Mouse (Mus musculus) left cerebral cortex, postnatal 36 days (tissue): ENCODE measurements at regions not wholly inside any gene's neighbourhood (a gene's known extent, or its start where the extent isn't known, plus 50 kb on each side); places are given as distances from the start of the nearest gene placed in this dataset.

ENCODE experiments used
- DNase-seq, 2 experiments: peaks; one replicate each; pipeline ENCODE4 v3.0.0; 2021 to 2022; ENCODE audit warnings: low spot score in 2 of 2, mixed read lengths in 1 of 2
- intact Hi-C: fragments of 180-260 bp; cut with DNase I; formaldehyde crosslinking; loops from one replicate; pipeline ENCODE4 v1.15.1; 2025

GRCm38 (mm10) chr7:138647636-138648035 is 198.2 kb upstream of the Ppp2r2d start:
- DNase-seq = no peak
- intact Hi-C loops = no loop called here

GRCm38 (mm10) chr7:138640492-138641165 is 205.2 kb upstream of the Ppp2r2d start:
- intact Hi-C loops = no loop called here
- no peak for DNase-seq

GRCm38 (mm10) chr7:138639541-138639940 is 206.3 kb upstream of the Ppp2r2d start:
- intact Hi-C loops = no loop called here
- DNase-seq = no peak

- no peak for DNase-seq
- intact Hi-C loops = no loop called here
These were observed 219.8 kb upstream of the Ppp2r2d start for GRCm38 (mm10) chr7:138626061-138626460.

GRCm38 (mm10) chr7:138620896-138621655 is 223.5 kb upstream of the Tcerg1l start:
- no peak for DNase-seq
- intact Hi-C loops = no loop called here

GRCm38 (mm10) chr7:138620080-138620684 is 222.7 kb upstream of the Tcerg1l start:
- intact Hi-C loops = no loop called here
- DNase-seq = peak; percentile 16 to 41

GRCm38 (mm10) chr7:138616468-138616867 is 218.9 kb upstream of the Tcerg1l start:
- intact Hi-C loops = no loop called here
- no peak for DNase-seq

- intact Hi-C loops = no loop called here
- DNase-seq = no peak
These were observed 212.1 kb upstream of the Tcerg1l start for GRCm38 (mm10) chr7:138609605-138610004.

- no peak for DNase-seq
- intact Hi-C loops = no loop called here
These were observed 211.6 kb upstream of the Tcerg1l start for GRCm38 (mm10) chr7:138609124-138609523.

GRCm38 (mm10) chr7:138606363-138606964 is 208.9 kb upstream of the Tcerg1l start:
- no peak for DNase-seq
- intact Hi-C loops = no loop called here

- DNase-seq = no peak
- intact Hi-C loops = no loop called here
These were observed 208.4 kb upstream of the Tcerg1l start for GRCm38 (mm10) chr7:138605923-138606322.

- intact Hi-C loops = loop anchor here (1.0 kb wide), 1 partner anchor 27 kb away; no protein-coding TSS in a partner anchor
- DNase-seq = no peak
These were observed 204.2 kb upstream of the Tcerg1l start for GRCm38 (mm10) chr7:138601749-138602148.

- DNase-seq = no peak
- intact Hi-C loops = no loop called here
These were observed 195.8 kb upstream of the Tcerg1l start for GRCm38 (mm10) chr7:138593344-138593743.

GRCm38 (mm10) chr7:138567352-138567751 is 169.8 kb upstream of the Tcerg1l start:
- intact Hi-C loops = no loop called here
- no peak for DNase-seq

GRCm38 (mm10) chr7:138551629-138552028 is 154.1 kb upstream of the Tcerg1l start:
- intact Hi-C loops = no loop called here
- no peak for DNase-seq

GRCm38 (mm10) chr7:138547881-138548280 is 150.4 kb upstream of the Tcerg1l start:
- intact Hi-C loops = no loop called here
- peak; percentile 9 to 21 for DNase-seq

GRCm38 (mm10) chr7:138538048-138538831 is 140.7 kb upstream of the Tcerg1l start:
- intact Hi-C loops = no loop called here
- DNase-seq = no peak

GRCm38 (mm10) chr7:138526143-138526542 is 128.6 kb upstream of the Tcerg1l start:
- DNase-seq = no peak
- intact Hi-C loops = no loop called here

- intact Hi-C loops = no loop called here
- DNase-seq = no peak
These were observed 127.4 kb upstream of the Tcerg1l start for GRCm38 (mm10) chr7:138524936-138525335.

GRCm38 (mm10) chr7:138514171-138514570 is 116.6 kb upstream of the Tcerg1l start:
- intact Hi-C loops = no loop called here
- DNase-seq = no peak
